Mouse (Mus musculus) layer of hippocampus, adult 11-12 months (tissue): ENCODE data around the gene Gm5157.
"Not testable (repeated sequence)": the region's sequence is repeated elsewhere in the genome, so short reads cannot be mapped to it uniquely, and the experiment has no call there.

Experiments
- DNase-seq: peaks from one replicate; pipeline ENCODE4 v3.0.0; 2022; ENCODE audit warnings: low spot score

Gene Gm5157

DNA sequence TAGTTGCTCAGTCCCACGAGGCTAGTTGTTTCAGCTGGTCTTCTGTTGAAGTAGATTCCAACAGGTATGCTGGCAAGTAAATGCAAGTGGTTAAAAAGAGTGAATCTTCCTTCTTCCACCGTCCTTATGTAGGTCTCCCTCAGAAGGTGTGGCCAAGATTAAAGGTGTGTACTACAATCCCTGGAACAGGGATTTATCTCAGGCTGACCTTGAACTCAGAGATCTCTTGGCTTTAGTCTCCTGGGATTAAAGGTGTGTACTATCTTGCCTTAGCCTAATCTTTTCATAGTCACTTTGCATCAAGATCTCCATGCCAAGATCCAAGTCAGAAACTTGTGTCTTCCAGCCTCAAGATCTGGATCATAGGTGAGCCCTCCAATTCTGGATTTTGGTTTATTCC, at the start of gene Gm5157:
Gene Gm5157 (minus strand): TSS at position 101 of the 400 bp plus-strand sequence.
- DNase-seq = not testable (repeated sequence)

DNA sequence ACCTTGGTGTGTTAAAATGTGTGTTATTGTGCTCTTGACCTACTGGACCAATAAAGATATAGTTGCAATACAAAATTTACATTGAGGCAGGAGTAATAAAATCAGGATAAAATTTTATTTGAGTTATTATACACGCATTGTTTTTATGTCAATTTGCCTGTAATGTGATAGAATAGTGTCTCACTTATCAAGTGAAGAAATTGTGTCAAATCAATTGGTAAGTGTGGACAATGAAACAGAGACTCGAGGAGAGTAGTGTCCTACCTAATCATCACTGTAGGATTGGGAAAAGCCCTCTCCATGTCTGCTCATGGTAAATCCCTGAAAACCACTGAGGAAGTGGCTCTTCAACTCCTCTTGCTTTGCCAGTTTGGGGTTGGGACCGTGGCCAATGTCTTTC, 28.3 kb downstream of the Gm5157 start, which contains the start of gene Vmn1r123:
Gene Vmn1r123 (plus strand): TSS at position 301 of the 400 bp plus-strand sequence.
- DNase-seq = not testable (repeated sequence)
